Mouse (Mus musculus) left cerebral cortex, adult 2 months (tissue): ENCODE measurements around the gene Oosp2. TPM values are rescaled to one million over a fixed set of nuclear protein-coding genes. Genes with fewer than 3 reads are reported as not detected.

Experiments used
- DNase-seq, 2 experiments: peaks; one replicate each; pipeline ENCODE4 v3.0.0; 2021 to 2022; ENCODE audit warnings: low spot score in 2 of 2, mixed read lengths in 1 of 2; ENCODE audit errors: extremely low spot score in 1 of 2
- H3K27ac ChIP-seq: fragments of 200-600 bp; 2 replicates; pipeline ENCODE4 v1.8.1; 2022
- H3K4me3 ChIP-seq: fragments of 200-600 bp; 2 replicates; pipeline ENCODE4 v1.8.1; 2022
- CTCF ChIP-seq: fragments of 200-600 bp; IDR thresholded peaks from 2 replicates; pipeline ENCODE4 v1.8.1; 2022; ENCODE audit warnings: antibody characterized with exemption, mild to moderate bottlenecking, moderate library complexity
- intact Hi-C: fragments of 180-260 bp; cut with DNase I; formaldehyde crosslinking; loops from one replicate; pipeline ENCODE4 v1.15.1; 2025
- long read RNA-seq, 2 experiments: library from polyadenylated mRNA; stranded (forward); transcript quantifications; one replicate each; pipeline ENCODE4 v2.0.0; 2021; ENCODE audit warnings: borderline mapping rate in 2 of 2
- total RNA-seq, 2 experiments: library from RNA; stranded (reverse); gene quantifications; 2 replicates each; pipeline ENCODE4 v1.2.3; 2021

The Oosp2 gene
- total RNA-seq = not detected
- long read RNA-seq, experiment 1 = 0 reads
- long read RNA-seq, experiment 2 = 0 reads

DNA sequence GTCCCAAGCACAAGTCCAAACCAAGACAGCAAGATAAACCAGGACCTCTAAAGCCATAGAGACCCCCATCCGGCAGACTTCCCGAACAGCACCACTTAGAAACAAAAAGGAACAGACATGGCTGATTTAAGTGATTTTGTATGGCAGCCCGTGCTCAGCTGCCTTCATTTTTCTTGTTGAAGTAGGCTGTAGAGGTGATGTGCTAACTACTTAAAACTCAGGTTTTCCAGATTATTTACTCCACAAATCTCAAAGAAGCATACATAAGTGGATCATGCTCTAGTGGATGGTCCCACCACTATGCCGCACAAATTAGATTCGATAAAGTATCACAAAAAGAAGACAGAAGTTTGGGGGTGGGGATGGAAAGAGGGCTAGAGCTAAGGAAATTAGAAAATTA lies at the start of gene Oosp2:
Gene Oosp2 (minus strand): TSS at position 101 of the 400 bp plus-strand sequence.
- Histone ChIP-seq H3K4me3 (no peak within 1 kb of the TSS), H3K27ac (no peak within 1 kb of the TSS)
- intact Hi-C loops = no loop called here
- TF ChIP-seq CTCF = no peak
- no peak for DNase-seq

DNA sequence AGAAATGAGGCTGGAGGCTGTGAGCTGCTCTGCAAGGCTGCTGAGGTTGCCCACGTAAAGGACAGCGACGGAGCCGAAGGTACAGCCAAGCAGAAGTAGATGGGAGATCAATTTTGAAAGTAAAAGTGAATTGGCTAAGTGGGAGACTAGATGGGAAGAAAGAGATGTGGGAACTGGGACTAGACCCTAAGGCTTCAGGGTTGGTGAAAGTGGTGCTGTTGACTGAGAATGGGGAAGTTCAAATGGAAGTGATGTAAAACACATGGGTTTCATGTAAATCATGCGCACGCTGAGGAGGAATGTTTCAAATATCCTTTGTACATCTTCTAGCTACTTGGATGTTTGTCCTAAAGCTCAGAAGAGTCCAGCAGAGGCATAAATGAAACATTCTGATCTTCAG lies 38.0 kb upstream of the Oosp2 start:
- Histone ChIP-seq H3K4me3 (no peak overlapping the region), H3K27ac (no peak overlapping the region)
- DNase-seq = no peak
- no peak for TF ChIP-seq CTCF
- intact Hi-C loops = no loop called here

DNA sequence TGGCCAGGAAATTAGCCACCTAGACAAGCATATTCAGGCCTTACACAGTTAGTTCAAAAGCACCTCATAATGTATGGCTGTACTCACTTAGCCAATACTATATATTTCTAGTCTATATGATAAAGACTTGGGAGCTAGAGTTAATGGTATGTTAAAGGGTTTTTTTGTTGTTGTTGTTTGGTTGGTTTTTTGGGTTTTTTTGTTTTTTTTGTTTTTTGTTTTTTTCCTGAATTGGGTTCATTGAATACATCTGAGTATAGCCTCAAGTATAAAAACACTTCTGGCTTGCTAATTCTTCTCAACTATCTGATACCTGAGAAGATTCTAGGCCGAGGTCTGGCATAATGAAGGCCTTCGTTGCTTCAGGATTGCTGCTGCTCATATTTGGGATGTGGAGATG lies 36.4 kb upstream of the Oosp2 start, which contains the start of gene Oosp3:
Gene Oosp3 (plus strand): TSS at position 301 of the 400 bp plus-strand sequence.
- TF ChIP-seq CTCF = no peak
- no peak for DNase-seq
- H3K27ac ChIP-seq = no peak within 1 kb of the TSS
- intact Hi-C loops = no loop called here
- H3K4me3 ChIP-seq = no peak within 1 kb of the TSS

DNA sequence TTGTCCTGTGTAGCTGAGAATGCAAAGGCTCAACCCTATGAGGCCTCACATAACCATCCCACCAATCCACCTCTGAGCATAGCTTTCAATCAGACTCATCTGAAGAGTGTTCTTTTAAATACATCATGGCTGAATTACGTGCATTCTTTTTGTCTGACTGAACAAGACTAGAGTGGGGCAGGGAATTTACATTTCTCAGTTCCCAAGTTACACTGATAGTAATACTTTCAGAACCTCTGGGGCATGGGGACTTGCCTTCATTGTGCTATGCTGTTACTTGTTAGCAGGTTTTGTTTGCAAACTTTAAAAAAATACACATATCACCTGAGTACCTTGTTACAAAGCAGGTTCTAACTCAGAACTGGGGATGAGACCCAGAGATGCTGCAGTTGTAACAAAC lies 31.1 kb upstream of the Oosp2 start:
- no peak for TF ChIP-seq CTCF
- DNase-seq = no peak
- intact Hi-C loops = no loop called here
- H3K4me3 ChIP-seq = no peak overlapping the region
- H3K27ac ChIP-seq = no peak overlapping the region

DNA sequence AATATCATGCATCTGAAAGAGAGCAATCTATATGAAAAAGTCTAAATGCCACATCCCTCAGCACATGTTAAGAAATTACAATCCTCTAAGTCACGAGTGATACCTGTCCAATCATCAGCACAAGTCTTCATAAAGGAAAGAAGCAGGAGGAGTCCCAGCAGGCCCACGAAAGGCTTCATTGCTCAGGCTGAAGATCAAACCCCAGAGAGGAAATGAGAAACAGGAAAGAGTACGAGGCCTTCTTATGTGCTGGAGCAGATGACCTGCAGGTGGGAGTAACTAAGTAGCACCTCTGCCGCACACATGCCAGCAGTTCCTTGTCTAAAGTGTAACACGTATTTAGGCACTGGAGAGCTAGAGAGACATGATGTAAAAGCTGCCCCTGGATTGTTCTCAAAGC lies 30.5 kb upstream of the Oosp2 start, which contains the start of gene Oosp1:
Gene Oosp1 (minus strand): TSS at position 312 of the 400 bp plus-strand sequence.
- Histone ChIP-seq H3K27ac (no peak within 1 kb of the TSS), H3K4me3 (no peak within 1 kb of the TSS)
- no peak for TF ChIP-seq CTCF
- intact Hi-C loops = no loop called here
- DNase-seq = no peak

DNA sequence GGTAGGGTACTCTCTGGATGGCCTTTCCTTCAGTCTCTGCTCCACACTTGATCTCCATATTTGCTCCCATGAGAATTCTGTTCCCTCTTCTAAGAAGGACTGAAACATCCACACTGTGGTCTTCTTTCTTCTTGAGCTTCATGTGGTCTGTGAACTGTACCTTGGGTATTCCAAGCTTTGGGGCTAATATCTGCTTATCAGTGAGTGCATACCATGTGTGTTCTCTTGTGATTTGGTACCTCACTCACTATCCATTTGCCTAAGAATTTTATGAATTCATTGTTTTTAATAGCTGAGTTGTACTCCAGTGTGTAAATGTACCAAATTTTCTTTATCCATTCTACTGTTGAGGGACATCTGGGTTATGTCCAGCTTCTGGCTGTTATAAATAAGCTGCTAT lies 1.2 kb upstream of the Oosp2 start:
- no peak for TF ChIP-seq CTCF
- no peak overlapping the region for H3K4me3 ChIP-seq
- no peak for DNase-seq
- intact Hi-C loops = no loop called here
- no peak overlapping the region for H3K27ac ChIP-seq

DNA sequence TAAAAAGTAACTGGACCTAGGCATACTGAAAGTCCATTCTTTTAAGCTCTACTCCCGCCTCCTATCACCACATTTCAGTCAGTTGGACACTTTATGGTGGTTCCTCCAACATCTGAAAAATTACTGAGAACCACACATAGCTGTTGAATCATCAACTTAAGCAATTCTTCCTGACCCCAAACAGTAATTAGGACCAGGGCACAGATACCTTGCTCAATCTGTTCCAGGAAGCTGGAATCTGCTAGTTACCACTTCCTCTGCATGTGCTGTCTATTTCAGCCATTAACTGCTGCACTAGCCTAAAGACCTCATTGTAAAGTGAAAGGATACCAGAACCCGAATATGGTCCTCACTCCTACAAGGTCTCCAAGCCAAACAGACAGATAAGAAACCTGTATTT lies 1.2 kb downstream of the Oosp2 start:
- Histone ChIP-seq H3K27ac (no peak overlapping the region), H3K4me3 (no peak overlapping the region)
- TF ChIP-seq CTCF = no peak
- intact Hi-C loops = no loop called here
- DNase-seq = no peak

DNA sequence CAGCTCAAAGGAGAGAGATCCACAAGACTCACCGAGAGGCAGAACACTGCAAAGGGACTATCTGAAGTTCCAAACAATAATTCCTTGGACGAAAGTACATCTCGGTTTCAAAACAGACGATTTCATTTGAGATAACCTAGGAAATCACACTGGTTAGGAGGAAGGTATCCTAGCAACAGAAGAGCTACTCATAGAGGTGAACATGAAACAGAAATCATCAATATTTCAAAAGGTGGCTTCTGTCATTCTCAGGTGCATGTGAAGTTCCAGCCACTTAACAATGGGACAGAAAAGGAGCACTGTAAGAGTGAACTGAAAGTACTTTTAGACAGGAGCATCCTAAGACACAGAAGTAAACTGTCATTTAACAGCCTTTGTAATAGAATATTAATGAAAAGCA lies 10.8 kb downstream of the Oosp2 start:
- no peak for DNase-seq
- H3K27ac ChIP-seq = no peak overlapping the region
- H3K4me3 ChIP-seq = no peak overlapping the region
- TF ChIP-seq CTCF = no peak
- intact Hi-C loops = no loop called here

DNA sequence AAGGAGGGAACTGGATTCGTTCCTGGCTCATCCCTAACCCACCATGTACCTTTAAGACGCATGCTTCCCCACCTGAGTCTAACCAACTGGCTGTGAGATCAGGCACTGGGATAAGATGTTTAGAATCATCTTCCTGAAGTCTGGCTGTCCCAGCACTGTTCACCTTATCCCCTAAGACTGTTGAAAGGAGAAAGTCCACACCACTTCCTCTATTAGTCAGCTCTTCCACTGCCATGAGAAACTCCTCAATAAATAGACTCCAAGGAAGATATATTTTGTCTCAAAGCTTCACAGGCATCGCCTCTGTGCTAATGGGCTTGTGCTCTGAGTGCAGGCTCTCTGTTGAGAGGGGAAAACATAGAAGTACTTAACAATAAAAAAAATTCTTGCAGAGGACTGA lies 14.2 kb downstream of the Oosp2 start:
- no peak for DNase-seq
- TF ChIP-seq CTCF = no peak
- H3K4me3 ChIP-seq = no peak overlapping the region
- intact Hi-C loops = no loop called here
- H3K27ac ChIP-seq = no peak overlapping the region

DNA sequence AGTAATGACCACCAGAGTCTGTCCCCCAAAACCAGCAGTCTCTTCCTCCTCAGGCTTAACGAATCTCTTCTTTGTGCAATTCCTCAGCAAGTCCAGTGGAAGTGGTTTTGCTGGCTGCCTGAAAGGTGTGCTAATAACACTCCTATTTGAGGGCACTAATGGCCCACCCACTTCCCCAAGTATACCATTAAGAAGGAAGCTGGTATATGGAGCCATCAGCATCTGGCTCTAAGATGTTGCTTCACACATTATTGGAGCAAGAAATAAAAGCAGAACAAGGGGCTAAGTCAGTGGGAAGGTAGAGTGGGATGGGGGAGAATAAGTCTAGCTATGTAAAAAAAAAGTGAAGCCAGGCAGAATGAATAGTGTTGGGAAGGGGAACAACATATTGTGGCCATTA lies 19.6 kb downstream of the Oosp2 start, which contains the start of gene Ms4a3:
Gene Ms4a3 (minus strand): TSS at position 120 of the 400 bp plus-strand sequence.
- no peak for TF ChIP-seq CTCF
- H3K4me3 ChIP-seq = no peak within 1 kb of the TSS
- no peak for DNase-seq
- intact Hi-C loops = no loop called here
- H3K27ac ChIP-seq = no peak within 1 kb of the TSS

DNA sequence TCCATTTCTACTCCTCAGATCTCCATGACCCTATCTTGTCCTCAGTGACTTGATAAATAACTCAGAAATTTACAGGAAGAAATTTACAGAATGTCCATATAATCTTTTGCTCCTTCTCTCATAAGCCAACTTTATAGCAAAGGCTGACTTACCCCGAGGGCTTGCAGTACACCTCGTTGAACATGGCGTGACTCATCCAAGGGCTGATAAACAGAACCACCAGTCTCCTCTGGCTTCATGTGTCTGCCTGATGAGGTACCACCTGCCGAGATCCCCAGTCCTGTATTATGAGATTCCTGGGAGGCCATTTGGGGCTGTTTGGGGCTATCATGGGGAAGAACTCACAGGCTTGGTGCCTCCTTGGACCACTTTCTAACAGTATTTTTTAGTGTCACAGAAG lies 21.3 kb downstream of the Oosp2 start:
- DNase-seq = no peak
- intact Hi-C loops = no loop called here
- no peak for TF ChIP-seq CTCF
- Histone ChIP-seq H3K4me3 (no peak overlapping the region), H3K27ac (no peak overlapping the region)

DNA sequence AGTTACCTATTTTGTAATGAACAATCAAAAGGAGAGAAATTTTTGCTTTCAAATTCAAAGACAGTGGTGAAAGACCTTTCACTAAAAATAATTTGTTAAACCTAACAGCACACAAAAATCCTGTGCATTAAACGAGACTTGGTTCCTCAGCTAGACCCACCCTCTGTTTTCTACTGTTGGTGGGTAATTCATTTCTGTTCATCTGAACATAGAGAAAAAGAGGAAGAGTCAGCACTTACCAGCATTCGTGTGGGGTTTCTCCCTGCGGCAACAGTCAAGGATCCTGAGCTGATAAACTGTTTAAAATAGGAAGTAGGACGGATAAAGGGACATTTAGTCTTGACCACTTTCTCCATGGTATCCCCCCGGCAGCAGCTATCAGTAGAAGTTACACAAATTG lies 24.8 kb downstream of the Oosp2 start:
- TF ChIP-seq CTCF = no peak
- H3K4me3 ChIP-seq = no peak overlapping the region
- H3K27ac ChIP-seq = no peak overlapping the region
- intact Hi-C loops = no loop called here
- DNase-seq = no peak

DNA sequence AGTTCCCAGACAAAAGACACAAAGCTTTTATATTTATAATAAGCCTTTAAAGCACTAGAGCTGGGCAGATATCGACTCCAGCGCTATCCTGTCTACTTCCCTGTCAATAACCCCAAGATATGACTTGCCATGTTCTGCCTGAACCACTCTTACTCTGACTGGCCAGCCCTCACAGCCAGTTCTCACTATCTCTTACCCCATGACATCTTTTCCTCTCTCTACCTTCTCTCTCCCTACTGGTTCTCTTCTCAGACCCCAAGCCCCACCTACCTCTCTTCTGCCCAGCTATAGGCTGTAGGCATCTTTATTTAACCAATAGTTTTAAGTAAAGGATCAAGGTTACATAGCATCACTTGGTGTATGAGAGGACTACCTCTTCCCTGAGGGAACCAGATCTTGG lies 26.0 kb downstream of the Oosp2 start:
- no peak for TF ChIP-seq CTCF
- H3K27ac ChIP-seq = no peak overlapping the region
- intact Hi-C loops = no loop called here
- no peak for DNase-seq
- H3K4me3 ChIP-seq = no peak overlapping the region
